Comparison of ENCODE assay signal across 8 mouse cellular contexts in the genomic region with DNA sequence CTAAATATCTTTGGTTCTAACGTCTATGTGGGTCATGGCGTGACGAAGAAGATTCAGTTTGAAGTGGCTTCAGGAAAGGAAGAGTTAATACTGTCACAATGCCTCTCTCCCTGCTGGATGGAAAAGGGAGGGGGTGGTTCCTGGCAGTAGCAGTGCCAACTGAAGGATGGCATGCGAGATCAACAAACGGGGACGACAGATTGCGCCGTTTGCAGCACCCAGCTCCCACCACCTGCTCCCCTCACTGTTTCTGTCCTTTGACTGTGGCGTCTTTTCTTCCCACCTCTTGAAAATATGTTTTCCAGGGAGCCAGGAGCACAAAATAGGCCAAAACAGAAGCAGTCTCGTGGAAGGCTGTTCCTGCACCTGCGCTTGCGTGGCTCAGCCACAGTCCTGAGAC.
DNase-seq lines count a peak whose midpoint lies in the region; ATAC-seq and TF ChIP-seq lines count a peak whose summit lies in the region.

No protein-coding gene starts in this region.

- H3K9me3 ChIP-seq in neural tube, embryonic 13.5 days = no peaks in the 10 kb centered on the region
- H3K9me3 ChIP-seq in lung, postnatal 0 days (ENCODE audit: low read length) = no peaks in the 10 kb centered on the region

- H3K36me3 ChIP-seq in neural tube, embryonic 13.5 days = no peaks in the 10 kb centered on the region
- no peaks in the 10 kb centered on the region for H3K36me3 ChIP-seq in lung, postnatal 0 days (ENCODE audit: insufficient read depth, low read length)

- no peak overlapping the region for H3K4me3 ChIP-seq in neural tube, embryonic 13.5 days
- no peak overlapping the region for H3K4me3 ChIP-seq in lung, postnatal 0 days (ENCODE audit: low read depth, low read length)

- peaks cover 61% of the 10 kb centered on the region for H3K4me1 ChIP-seq in neural tube, embryonic 13.5 days (replicated peaks)
- peaks cover 16% of the 10 kb centered on the region for H3K4me1 ChIP-seq in lung, postnatal 0 days (ENCODE audit: insufficient read depth, low read depth, low read length)

- ATAC-seq in neural tube, embryonic 13.5 days (ENCODE audit: low read depth) = no peak
- no peak for ATAC-seq in lung, postnatal 0 days
- no peak for ATAC-seq in CD4-positive, CD25-positive, alpha-beta regulatory T cell, adult 4 months

- no peak for DNase-seq in neural tube, embryonic 10.5 days (ENCODE audit: extremely low spot score, low spot score)
- DNase-seq in frontal cortex, adult 2 months (ENCODE audit: extremely low spot score in 1 of 2, low spot score in 1 of 2) = peak; percentile 84 to 86
- peak; percentile 76 to 88 for DNase-seq in left cerebral cortex, adult 18-20 months (ENCODE audit: low spot score in 2 of 2)
- DNase-seq in right cerebral cortex, postnatal 4 days = peak; percentile 51
- no peak for DNase-seq in lung, postnatal 0 days (ENCODE audit: low spot score)
- no peak for DNase-seq in testis, postnatal 14 days (ENCODE audit: low spot score)

- H3K27me3 ChIP-seq in neural tube, embryonic 13.5 days = no peaks in the 10 kb centered on the region
- H3K27me3 ChIP-seq in lung, postnatal 0 days (replicated peaks; ENCODE audit: insufficient read depth, low read length) = no peaks in the 10 kb centered on the region

- no peak for TF ChIP-seq EP300 in lung, postnatal 0 days (IDR thresholded peaks at IDR 0.05)

- H3K27ac ChIP-seq in neural tube, embryonic 13.5 days (replicated peaks) = peak overlapping the region; percentile 85
- H3K27ac ChIP-seq in lung, postnatal 0 days (ENCODE audit: low read length) = no peak overlapping the region

- H3K9ac ChIP-seq in neural tube, embryonic 13.5 days = 0 out of 2 replicates have a peak overlapping the region, but pooled peaks have one; percentile 22
- H3K9ac ChIP-seq in lung, postnatal 0 days (replicated peaks; ENCODE audit: low read depth) = no peak overlapping the region

- no peak for TF ChIP-seq CTCF in lung, postnatal 0 days (IDR thresholded peaks at IDR 0.05)

- WGBS in neural tube, embryonic 13.5 days = 54% methylated on average over 12 of the region's 12 CpGs
- 78% methylated on average over 12 of the region's 12 CpGs for WGBS in lung, postnatal 0 days

- peak overlapping the region; percentile 36 for H3K4me2 ChIP-seq in neural tube, embryonic 13.5 days
- no peak overlapping the region for H3K4me2 ChIP-seq in lung, postnatal 0 days (replicated peaks; ENCODE audit: low read depth, low read length)

Comparison
In these comparisons a context has a peak if more than half of its experiments do, and no peak if none do; other contexts are left out.
1. DNase-seq: peak in frontal cortex, adult 2 months (2 of 2), left cerebral cortex, adult 18-20 months (2 of 2) and right cerebral cortex, postnatal 4 days (single experiment); none in neural tube, embryonic 10.5 days (single experiment), lung, postnatal 0 days (single experiment) and testis, postnatal 14 days (single experiment).